Mouse (Mus musculus): ENCODE measurements around the gene Arhgef11. TPM values are rescaled to one million over a fixed set of nuclear protein-coding genes. Genes with fewer than 3 reads are reported as not detected.

Arhgef11 gene
- polyA plus RNA-seq, 1 experiment from 2014 or later = 21.9 TPM

DNA sequence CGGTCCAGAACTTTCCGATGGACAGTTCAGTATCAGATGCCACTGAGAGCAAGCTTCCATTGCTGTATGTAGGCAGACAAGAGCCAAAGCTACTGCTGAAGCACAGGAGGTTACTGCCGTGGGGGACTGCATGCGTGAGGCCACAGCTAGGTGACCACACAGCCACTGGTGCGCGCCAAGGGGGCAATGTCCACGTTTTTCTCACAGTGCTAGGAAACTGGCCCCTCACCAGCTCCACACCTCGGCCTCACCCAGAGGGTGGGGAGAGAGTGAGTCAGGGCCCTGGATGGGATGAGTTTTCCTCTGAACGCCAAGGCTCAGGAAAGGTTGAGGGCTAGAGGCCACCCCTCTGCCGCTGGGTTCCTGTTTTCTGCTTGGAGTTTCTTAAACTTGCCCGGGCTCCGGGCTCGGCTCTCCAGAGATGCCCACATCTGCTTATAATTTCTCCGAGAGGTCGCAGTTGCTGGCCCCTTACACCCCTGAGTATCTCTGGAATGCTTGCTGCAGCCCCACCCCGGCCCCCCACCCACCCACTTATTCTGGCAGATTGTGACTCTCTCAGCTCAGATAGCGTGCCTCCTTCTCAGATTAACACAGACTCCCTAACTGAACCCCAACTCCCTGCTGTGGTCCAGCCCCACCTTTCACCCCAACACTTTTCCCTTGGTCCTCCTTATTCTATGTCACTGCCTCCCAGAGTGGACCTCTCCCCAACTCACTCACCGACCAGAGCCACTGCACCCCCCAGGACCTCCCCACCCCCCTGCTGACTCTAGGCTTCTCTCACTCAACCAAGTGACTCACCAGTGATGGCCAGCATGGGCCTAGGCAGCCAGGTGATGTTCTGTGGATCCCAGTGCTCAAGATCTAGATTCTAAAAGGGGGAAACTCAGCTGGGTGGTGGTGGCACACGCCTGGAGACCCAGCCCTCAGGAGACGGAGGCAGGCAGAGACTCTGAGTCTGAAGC is 144.3 kb downstream of the Arhgef11 start:
- peaks cover 8% of the 10 kb centered on the region for H3K27me3 ChIP-seq
- H3K4me3 ChIP-seq (replicated peaks) = no peak overlapping the region
- peak overlapping the region; percentile 51 for H3K9ac ChIP-seq (replicated peaks)
- H3K27ac ChIP-seq = peak overlapping the region; percentile 59
- ATAC-seq (ENCODE audit: insufficient number of reproducible peaks, insufficient read depth, low FRiP score, low TSS enrichment, low read depth) = no peak
- WGBS = 47% methylated on average over 20 of the region's 20 CpGs
- no peaks in the 10 kb centered on the region; the same call in 1 of the 2 replicates for H3K36me3 ChIP-seq
- H3K9me3 ChIP-seq = no peaks in the 10 kb centered on the region
- H3K4me1 ChIP-seq (replicated peaks) = peaks cover 67% of the 10 kb centered on the region
- H3K4me2 ChIP-seq = 0 out of 2 replicates have a peak overlapping the region, but pooled peaks have one; percentile 10

DNA sequence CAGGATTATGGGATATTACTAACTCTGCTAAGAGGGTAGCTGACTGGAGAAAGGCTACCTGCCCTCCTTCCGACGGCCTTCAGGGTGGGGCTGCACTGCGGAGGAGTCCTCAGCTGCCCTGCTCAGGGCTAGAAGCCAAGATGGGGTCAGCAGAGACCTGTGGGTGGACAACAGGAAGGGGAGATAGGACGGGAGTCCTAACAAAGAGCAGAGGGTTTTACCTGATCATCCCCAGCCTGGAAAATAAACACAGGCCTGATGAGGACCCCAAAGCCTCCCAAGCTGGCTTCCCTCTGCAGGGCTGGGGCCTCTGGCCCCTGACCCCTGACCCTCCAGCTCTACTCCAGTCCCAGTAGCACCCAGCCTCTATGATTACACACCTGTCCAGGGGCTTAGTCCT is 145.8 kb downstream of the Arhgef11 start:
- Histone ChIP-seq H3K4me2 (peak overlapping the region; percentile 32), H3K4me1 (replicated peaks) (peaks cover 82% of the 10 kb centered on the region), H3K9ac (replicated peaks) (peak overlapping the region; percentile 32; the same call in 1 of the 2 replicates), H3K9me3 (no peaks in the 10 kb centered on the region), H3K27ac (peak overlapping the region; percentile 90), H3K27me3 (no peaks in the 10 kb centered on the region), H3K36me3 (no peaks in the 10 kb centered on the region; the same call in 1 of the 2 replicates), H3K4me3 (replicated peaks) (no peak overlapping the region)
- ATAC-seq (ENCODE audit: insufficient number of reproducible peaks, insufficient read depth, low FRiP score, low TSS enrichment, low read depth) = no peak
- 44% methylated on average over 4 of the region's 4 CpGs for WGBS

DNA sequence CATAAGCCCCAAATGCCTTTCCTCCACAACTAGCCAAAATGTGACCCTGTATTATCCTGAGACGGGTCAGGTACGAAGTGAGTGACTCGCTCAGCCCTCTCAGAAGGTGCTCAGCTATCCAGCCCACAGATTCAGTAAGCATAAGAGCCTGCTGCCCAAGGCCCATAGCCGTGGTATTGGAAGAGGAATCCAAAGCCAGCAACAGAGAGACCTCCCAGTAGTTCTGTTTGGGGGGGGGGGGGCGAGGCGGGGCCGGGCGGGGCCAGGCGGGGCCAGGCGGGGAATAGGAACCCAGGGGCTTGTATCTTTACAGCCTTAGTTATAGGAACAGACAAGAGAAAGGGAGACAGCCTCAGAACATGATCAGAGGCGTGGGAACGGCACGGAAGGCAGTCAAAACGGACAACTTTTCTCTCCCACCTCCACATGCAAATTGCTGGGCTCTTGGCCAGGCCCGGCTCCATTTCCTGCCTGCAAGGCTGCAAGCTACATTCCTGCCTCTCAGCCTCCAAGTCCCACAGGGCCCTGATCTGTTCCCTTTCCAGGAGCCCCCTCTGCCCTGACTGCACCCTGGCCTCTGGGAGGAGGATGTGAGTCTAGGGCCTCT is 146.4 kb downstream of the Arhgef11 start:
- WGBS = 12% methylated on average over 10 of the region's 15 CpGs
- Histone ChIP-seq H3K9ac (replicated peaks) (peak overlapping the region; percentile 32; the same call in 1 of the 2 replicates), H3K4me1 (replicated peaks) (peaks cover 80% of the 10 kb centered on the region), H3K9me3 (no peaks in the 10 kb centered on the region), H3K36me3 (no peaks in the 10 kb centered on the region; the same call in 1 of the 2 replicates), H3K4me2 (peak overlapping the region; percentile 32), H3K27me3 (no peaks in the 10 kb centered on the region; the same call in 1 of the 2 replicates), H3K4me3 (replicated peaks) (peak overlapping the region; percentile 8; the same call in 1 of the 2 replicates), H3K27ac (peak overlapping the region; percentile 90)
- ATAC-seq (ENCODE audit: insufficient number of reproducible peaks, insufficient read depth, low FRiP score, low TSS enrichment, low read depth) = peak; percentile 48; the same call in 1 of the 2 replicates

DNA sequence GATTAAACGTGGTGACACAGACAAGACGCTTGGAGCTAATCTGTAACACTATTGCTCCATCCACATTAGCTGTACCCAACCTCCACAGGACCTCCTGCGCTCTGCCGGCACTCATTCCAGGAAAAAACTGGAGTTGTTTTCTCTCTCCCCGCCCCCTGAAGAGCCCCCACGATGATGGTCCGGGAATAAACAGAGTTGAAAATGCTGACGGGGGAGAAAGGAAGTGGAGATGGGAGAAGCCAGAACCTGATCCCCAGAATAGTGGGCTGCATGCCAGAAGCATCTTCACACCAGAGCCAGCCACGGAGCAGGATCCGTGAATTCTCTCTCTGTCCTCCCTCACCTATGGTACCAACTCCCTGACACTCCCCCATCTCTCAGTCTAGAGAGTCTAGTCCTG is 147.1 kb downstream of the Arhgef11 start:
- no peaks in the 10 kb centered on the region for H3K9me3 ChIP-seq
- peak overlapping the region; percentile 90 for H3K27ac ChIP-seq
- H3K4me1 ChIP-seq (replicated peaks) = peaks cover 75% of the 10 kb centered on the region
- H3K9ac ChIP-seq (replicated peaks) = no peak overlapping the region
- H3K4me2 ChIP-seq = peak overlapping the region; percentile 32
- no peak for ATAC-seq (ENCODE audit: insufficient number of reproducible peaks, insufficient read depth, low FRiP score, low TSS enrichment, low read depth)
- peaks cover under 1% of the 10 kb centered on the region for H3K27me3 ChIP-seq
- H3K36me3 ChIP-seq = no peaks in the 10 kb centered on the region
- WGBS = 30% methylated on average over 10 of the region's 10 CpGs
- H3K4me3 ChIP-seq (replicated peaks) = no peak overlapping the region

DNA sequence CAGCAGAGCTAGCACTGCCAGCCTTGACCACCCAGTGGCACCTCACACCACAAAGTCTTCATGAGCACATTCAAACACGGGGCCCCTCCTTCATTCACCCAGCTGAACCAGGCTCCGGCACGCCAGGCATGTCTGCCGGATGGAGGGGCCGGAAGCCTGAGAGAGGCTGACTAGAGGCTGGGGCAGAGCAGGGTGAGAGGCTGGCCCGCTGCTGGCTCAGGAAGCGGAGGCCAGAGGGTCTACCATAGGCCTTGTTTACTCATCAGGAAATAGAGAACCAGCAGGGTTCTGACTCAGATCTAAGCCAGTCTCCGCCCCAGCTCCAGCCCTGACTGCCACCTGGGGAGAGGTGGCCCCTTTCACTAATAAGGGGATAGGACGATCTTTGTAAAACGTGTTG is 147.7 kb downstream of the Arhgef11 start:
- no peak overlapping the region for H3K4me3 ChIP-seq (replicated peaks)
- peaks cover 4% of the 10 kb centered on the region for H3K27me3 ChIP-seq
- H3K27ac ChIP-seq = peak overlapping the region; percentile 90
- no peak overlapping the region for H3K9ac ChIP-seq (replicated peaks)
- peaks cover 75% of the 10 kb centered on the region for H3K4me1 ChIP-seq (replicated peaks)
- no peaks in the 10 kb centered on the region for H3K36me3 ChIP-seq
- peak overlapping the region; percentile 32 for H3K4me2 ChIP-seq
- no peak for ATAC-seq (ENCODE audit: insufficient number of reproducible peaks, insufficient read depth, low FRiP score, low TSS enrichment, low read depth)
- WGBS = 12% methylated on average over 10 of the region's 10 CpGs
- H3K9me3 ChIP-seq = no peaks in the 10 kb centered on the region

DNA sequence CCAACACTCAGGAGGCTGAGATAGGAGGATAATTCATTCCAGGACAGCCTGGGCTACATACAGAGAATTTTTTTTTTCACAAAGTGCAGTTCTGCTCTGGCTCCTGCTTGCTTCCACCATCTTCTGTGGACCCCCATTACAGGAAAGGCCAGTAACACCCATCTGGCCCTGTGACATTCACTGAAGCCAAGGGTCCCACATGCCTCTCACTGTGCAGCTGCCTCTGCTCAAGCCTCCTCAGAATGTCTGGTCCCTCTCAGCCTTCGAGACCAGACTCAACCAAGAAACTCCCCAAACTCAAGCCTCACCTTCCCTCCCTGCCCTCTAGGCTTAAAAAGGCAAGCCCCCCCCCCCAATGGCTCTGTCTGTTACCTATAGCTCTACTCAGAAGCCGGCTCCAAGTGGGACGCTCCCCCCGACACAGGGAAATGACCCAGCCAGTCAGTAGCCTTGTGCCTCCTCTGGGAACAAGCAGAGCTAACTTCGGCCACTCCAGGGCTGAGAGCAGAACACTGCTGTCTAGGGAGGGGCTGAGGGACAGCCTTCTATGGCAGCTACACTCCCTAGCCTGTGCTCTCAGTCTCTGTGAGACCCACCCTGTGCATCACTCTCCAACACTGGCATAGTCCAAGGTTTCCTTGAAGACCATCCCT is 148.4 kb downstream of the Arhgef11 start:
- H3K36me3 ChIP-seq = no peaks in the 10 kb centered on the region
- H3K9ac ChIP-seq (replicated peaks) = no peak overlapping the region
- WGBS = 70% methylated on average over 5 of the region's 5 CpGs
- H3K27ac ChIP-seq = peak overlapping the region; percentile 90
- H3K4me3 ChIP-seq (replicated peaks) = no peak overlapping the region
- peak overlapping the region; percentile 13; the same call in 1 of the 2 replicates for H3K4me2 ChIP-seq
- H3K27me3 ChIP-seq = peaks cover 7% of the 10 kb centered on the region
- ATAC-seq (ENCODE audit: insufficient number of reproducible peaks, insufficient read depth, low FRiP score, low TSS enrichment, low read depth) = no peak
- no peaks in the 10 kb centered on the region for H3K9me3 ChIP-seq
- peaks cover 75% of the 10 kb centered on the region for H3K4me1 ChIP-seq (replicated peaks)

DNA sequence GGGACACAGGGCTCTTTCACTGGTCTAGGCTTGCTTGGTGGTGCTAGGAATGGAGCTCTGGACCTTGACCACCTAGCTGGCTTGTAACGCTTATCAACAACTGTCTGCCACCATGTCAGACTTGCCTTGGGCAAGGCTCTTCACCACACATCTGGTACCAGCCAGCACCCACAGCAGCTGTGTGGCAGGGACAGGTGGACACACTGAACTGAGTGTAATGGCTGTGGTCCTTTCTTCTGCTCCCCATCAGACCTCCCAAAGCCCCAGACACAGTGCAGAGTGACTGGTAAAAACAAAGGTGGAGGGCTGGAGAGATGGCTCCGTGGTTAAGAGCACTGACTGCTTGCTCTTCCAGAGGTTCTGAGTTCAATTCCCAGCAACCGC is 148.9 kb downstream of the Arhgef11 start:
- 84% methylated on average over 3 of the region's 3 CpGs for WGBS

DNA sequence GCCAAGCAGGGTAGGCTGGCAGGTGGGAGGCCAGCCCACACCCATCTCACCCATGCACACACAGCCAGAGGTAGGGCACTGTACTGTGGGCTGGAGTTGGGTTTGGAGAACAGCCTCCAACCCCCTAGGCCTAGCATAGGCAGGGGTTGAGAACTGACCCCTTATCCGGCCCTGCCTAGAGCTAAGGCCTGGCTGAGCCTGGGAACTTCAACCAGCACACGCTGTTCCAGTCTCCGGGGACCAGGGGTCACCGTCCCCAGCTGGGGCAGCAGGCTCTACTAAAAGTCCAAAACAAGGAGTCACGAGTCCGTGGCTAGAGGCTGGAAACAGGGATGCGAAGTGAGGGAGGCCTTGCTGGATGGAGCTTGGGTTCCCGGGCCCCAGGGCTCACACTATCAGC is 150.4 kb downstream of the Arhgef11 start:
- Histone ChIP-seq H3K9ac (replicated peaks) (peak overlapping the region; percentile 28; the same call in 1 of the 2 replicates), H3K4me1 (replicated peaks) (peaks cover 59% of the 10 kb centered on the region), H3K36me3 (no peaks in the 10 kb centered on the region), H3K9me3 (no peaks in the 10 kb centered on the region), H3K4me3 (replicated peaks) (peak overlapping the region; percentile 52), H3K4me2 (peak overlapping the region; percentile 62), H3K27ac (peak overlapping the region; percentile 67; the same call in 1 of the 2 replicates), H3K27me3 (peaks cover 26% of the 10 kb centered on the region)
- WGBS = 61% methylated on average over 8 of the region's 8 CpGs
- no peak for ATAC-seq (ENCODE audit: insufficient number of reproducible peaks, insufficient read depth, low FRiP score, low TSS enrichment, low read depth)

More for the DNA sequence above, 148.9 kb downstream of the Arhgef11 start:
- H3K9me3 ChIP-seq = no peaks in the 10 kb centered on the region
- no peaks in the 10 kb centered on the region for H3K36me3 ChIP-seq
- H3K9ac ChIP-seq (replicated peaks) = no peak overlapping the region
- H3K4me1 ChIP-seq (replicated peaks) = peaks cover 71% of the 10 kb centered on the region
- ATAC-seq (ENCODE audit: insufficient number of reproducible peaks, insufficient read depth, low FRiP score, low TSS enrichment, low read depth) = no peak
- no peak overlapping the region for H3K4me3 ChIP-seq (replicated peaks)
- H3K4me2 ChIP-seq = no peak overlapping the region
- H3K27ac ChIP-seq = peak overlapping the region; percentile 90; the same call in 1 of the 2 replicates
- H3K27me3 ChIP-seq = peaks cover 12% of the 10 kb centered on the region

DNA sequence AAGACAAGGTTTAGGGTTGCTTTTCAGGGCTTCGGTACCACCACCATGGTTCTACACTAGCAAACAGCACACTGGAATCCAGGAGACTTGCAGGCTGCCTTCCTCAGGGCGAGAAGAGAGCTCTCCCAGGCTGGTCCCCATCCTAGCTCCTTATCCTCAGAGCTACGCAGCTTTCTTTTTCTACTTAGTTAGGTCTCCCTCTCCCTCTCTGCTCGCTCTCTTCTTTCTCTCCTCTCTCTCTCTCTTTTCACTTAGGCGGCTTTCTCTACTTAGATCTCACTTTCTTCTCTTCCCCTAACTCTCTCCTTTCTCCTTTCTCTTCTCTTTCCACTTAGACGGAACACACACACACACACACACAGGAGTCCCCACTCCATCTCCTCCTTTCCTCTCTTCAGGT is 151.1 kb downstream of the Arhgef11 start:
- peak overlapping the region; percentile 67 for H3K27ac ChIP-seq
- H3K36me3 ChIP-seq = no peaks in the 10 kb centered on the region
- H3K4me3 ChIP-seq (replicated peaks) = peak overlapping the region; percentile 52
- peaks cover 52% of the 10 kb centered on the region for H3K4me1 ChIP-seq (replicated peaks)
- H3K9me3 ChIP-seq = no peaks in the 10 kb centered on the region
- 48% methylated on average over 6 of the region's 6 CpGs for WGBS
- peak overlapping the region; percentile 62 for H3K4me2 ChIP-seq
- no peak for ATAC-seq (ENCODE audit: insufficient number of reproducible peaks, insufficient read depth, low FRiP score, low TSS enrichment, low read depth)
- H3K27me3 ChIP-seq = peaks cover 26% of the 10 kb centered on the region
- H3K9ac ChIP-seq (replicated peaks) = peak overlapping the region; percentile 65

DNA sequence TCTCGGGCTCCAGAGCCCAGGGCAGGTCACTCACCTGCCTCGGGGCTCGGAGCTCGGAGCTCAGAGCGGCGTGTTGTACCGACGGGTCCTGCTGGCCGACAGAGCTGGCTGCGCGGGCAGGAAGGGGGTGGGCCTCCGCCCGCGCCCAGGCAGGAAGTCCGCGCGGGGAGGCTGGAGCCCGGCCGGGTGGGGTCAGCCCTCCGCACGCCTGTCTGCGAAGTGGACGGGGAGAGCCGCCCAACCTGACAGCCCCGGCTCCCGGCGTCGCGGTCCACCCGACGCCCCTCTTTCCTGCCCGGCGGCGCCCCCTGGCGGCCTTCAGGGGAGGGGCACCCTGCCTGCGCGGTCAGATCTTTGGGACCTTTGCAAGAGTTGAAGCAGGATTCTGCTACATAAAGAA is 151.5 kb downstream of the Arhgef11 start:
- WGBS = under 1% methylated on average over 37 of the region's 37 CpGs
- no peaks in the 10 kb centered on the region for H3K9me3 ChIP-seq
- ATAC-seq (ENCODE audit: insufficient number of reproducible peaks, insufficient read depth, low FRiP score, low TSS enrichment, low read depth) = peak; percentile 29; the same call in 1 of the 2 replicates
- no peaks in the 10 kb centered on the region for H3K36me3 ChIP-seq
- H3K27me3 ChIP-seq = peaks cover 26% of the 10 kb centered on the region
- peaks cover 48% of the 10 kb centered on the region for H3K4me1 ChIP-seq (replicated peaks)
- peak overlapping the region; percentile 52 for H3K4me3 ChIP-seq (replicated peaks)
- H3K27ac ChIP-seq = peak overlapping the region; percentile 67
- peak overlapping the region; percentile 65 for H3K9ac ChIP-seq (replicated peaks)
- peak overlapping the region; percentile 62 for H3K4me2 ChIP-seq
